ENCODE assay signal across 31 mouse cellular contexts in genomic region chr1:74715886-74716285, GRCm38 (mm10). TPM values are rescaled to one million over a fixed set of nuclear protein-coding genes. Genes with fewer than 3 reads are reported as not detected.
DNase-seq lines count a peak whose midpoint lies in the region; ATAC-seq and TF ChIP-seq lines count a peak whose summit lies in the region.
"Had no signal": no experiment of that assay in that cellular context is flagged by ENCODE, and none has a peak within 500 bp of the region (broad histone marks: within the 10 kb centered on the region; RNA-seq: fewer than 3 reads in every experiment).

No protein-coding gene starts in this region.

- no peaks in the 10 kb centered on the region for H3K36me3 ChIP-seq in C2C12 (ENCODE audit: control insufficient read depth, insufficient read depth)
- H3K36me3 ChIP-seq in embryonic facial prominence, embryonic 11.5 days (replicated peaks; ENCODE audit: control insufficient read depth, insufficient read depth, low read depth, low read length) = no peaks in the 10 kb centered on the region
- H3K36me3 ChIP-seq in limb, embryonic 13.5 days = no peaks in the 10 kb centered on the region
- H3K36me3 ChIP-seq: embryonic facial prominence, embryonic 15.5 days; forebrain, embryonic 12.5 days; heart, embryonic 13.5 days; hindbrain, embryonic 10.5 days; hindbrain, embryonic 15.5 days; kidney, embryonic 15.5 days; limb, embryonic 15.5 days; midbrain, embryonic 13.5 days; neural tube, embryonic 13.5 days had no signal

- no peak overlapping the region for H3K4me2 ChIP-seq in embryonic facial prominence, embryonic 11.5 days (ENCODE audit: low read depth, low read length)
- H3K4me2 ChIP-seq in limb, embryonic 13.5 days (replicated peaks) = peak overlapping the region; percentile 5
- H3K4me2 ChIP-seq: forebrain, embryonic 12.5 days; hindbrain, embryonic 15.5 days; kidney, embryonic 15.5 days; limb, embryonic 15.5 days; midbrain, embryonic 13.5 days; neural tube, embryonic 13.5 days had no signal

- no peaks in the 10 kb centered on the region for H3K9me3 ChIP-seq in embryonic facial prominence, embryonic 11.5 days (replicated peaks; ENCODE audit: control insufficient read depth, low read length)
- H3K9me3 ChIP-seq in limb, embryonic 13.5 days = no peaks in the 10 kb centered on the region
- H3K9me3 ChIP-seq: embryonic facial prominence, embryonic 15.5 days; forebrain, embryonic 12.5 days; heart, embryonic 13.5 days; hindbrain, embryonic 10.5 days; hindbrain, embryonic 15.5 days; kidney, embryonic 15.5 days; limb, embryonic 15.5 days; midbrain, embryonic 13.5 days; neural tube, embryonic 13.5 days had no signal

- no peaks in the 10 kb centered on the region for H3K79me3 ChIP-seq in C2C12 (ENCODE audit: low read depth)

- H3ac ChIP-seq in C2C12 (ENCODE audit: control insufficient read depth, insufficient read length, low read depth) = no peak overlapping the region

- intact Hi-C loops in gastrocnemius, adult 2 months (cut with DNase I) = loop anchor here (10.0 kb wide), 1 partner anchor 51 kb away; the partner anchor contains the start of gene Ttll4
- intact Hi-C loops in gastrocnemius, postnatal 36 days (cut with DNase I) = no loop called here

- H3K27ac ChIP-seq in gastrocnemius, adult 2 months = no peak overlapping the region
- H3K27ac ChIP-seq in embryonic facial prominence, embryonic 11.5 days (replicated peaks; ENCODE audit: low read depth, low read length) = no peak overlapping the region
- 0 out of 2 replicates have a peak overlapping the region, but pooled peaks have one; percentile 39 for H3K27ac ChIP-seq in limb, embryonic 13.5 days
- H3K27ac ChIP-seq: embryonic facial prominence, embryonic 15.5 days; forebrain, embryonic 12.5 days; heart, embryonic 13.5 days; hindbrain, embryonic 10.5 days; hindbrain, embryonic 15.5 days; kidney, embryonic 15.5 days; left cerebral cortex, adult 2 months; limb, embryonic 15.5 days; midbrain, embryonic 13.5 days; neural tube, embryonic 13.5 days had no signal

- DNase-seq in gastrocnemius, adult 2 months = no peak
- DNase-seq in gastrocnemius, postnatal 36 days = no peak
- DNase-seq in embryonic facial prominence, embryonic 11.5 days (ENCODE audit: low spot score) = peak; percentile 12
- DNase-seq in thymus, postnatal 0 days (ENCODE audit: low spot score) = no peak
- no peak for DNase-seq in cerebellum, adult 11-12 months
- DNase-seq: adrenal gland, postnatal 25 days; cerebellum, adult 9-10 months; cerebellum, postnatal 36 days; forebrain, postnatal 0 days; gastrocnemius, postnatal 10 days; heart, postnatal 10 days; kidney, adult 18-20 months; lung, postnatal 4 days; thymus, postnatal 14 days had no signal

- 74% methylated on average over 6 of the region's 6 CpGs for WGBS in embryonic facial prominence, embryonic 11.5 days
- 63% methylated on average over 6 of the region's 6 CpGs for WGBS in limb, embryonic 13.5 days

- no peak overlapping the region for H3K9ac ChIP-seq in embryonic facial prominence, embryonic 11.5 days (replicated peaks; ENCODE audit: low read length)
- no peak overlapping the region for H3K9ac ChIP-seq in limb, embryonic 13.5 days
- H3K9ac ChIP-seq: embryonic facial prominence, embryonic 15.5 days; forebrain, embryonic 12.5 days; forebrain, postnatal 0 days; heart, embryonic 13.5 days; hindbrain, embryonic 15.5 days; kidney, embryonic 15.5 days; limb, embryonic 15.5 days; midbrain, embryonic 13.5 days; neural tube, embryonic 13.5 days had no signal

- ATAC-seq in embryonic facial prominence, embryonic 11.5 days (replicated peaks; ENCODE audit: insufficient number of reproducible peaks, low FRiP score, low TSS enrichment, low read depth) = no peak
- no peak for ATAC-seq in limb, embryonic 13.5 days (ENCODE audit: low FRiP score, low read depth)
- ATAC-seq: forebrain, postnatal 0 days; midbrain, embryonic 13.5 days; Patski had no signal

- no peaks in the 10 kb centered on the region for H3K4me1 ChIP-seq in embryonic facial prominence, embryonic 11.5 days (ENCODE audit: control insufficient read depth, insufficient read depth, low read length)
- H3K4me1 ChIP-seq in limb, embryonic 13.5 days = peaks cover 24% of the 10 kb centered on the region

- no peaks in the 10 kb centered on the region for H3K79me2 ChIP-seq in C2C12 (ENCODE audit: control insufficient read depth, insufficient read depth)

- peak overlapping the region; percentile 78 for H3K4me3 ChIP-seq in gastrocnemius, adult 2 months
- no peak overlapping the region for H3K4me3 ChIP-seq in C2C12 (ENCODE audit: insufficient read depth, poor library complexity, severe bottlenecking)
- no peak overlapping the region for H3K4me3 ChIP-seq in embryonic facial prominence, embryonic 11.5 days (ENCODE audit: low read depth, low read length)
- H3K4me3 ChIP-seq in limb, embryonic 13.5 days = no peak overlapping the region
- H3K4me3 ChIP-seq: embryonic facial prominence, embryonic 15.5 days; forebrain, embryonic 12.5 days; heart, embryonic 13.5 days; hindbrain, embryonic 10.5 days; hindbrain, embryonic 15.5 days; kidney, embryonic 15.5 days; left cerebral cortex, adult 2 months; limb, embryonic 15.5 days; midbrain, embryonic 13.5 days; neural tube, embryonic 13.5 days had no signal

- no peak for TF ChIP-seq CTCF in gastrocnemius, adult 2 months (IDR thresholded peaks at IDR 0.05)
- no peak for TF ChIP-seq CTCF in C2C12 (IDR thresholded peaks at IDR 0.05; ENCODE audit: control insufficient read depth, insufficient read depth, insufficient read length)

- H3K27me3 ChIP-seq in C2C12 (ENCODE audit: control insufficient read depth, insufficient read depth, insufficient read length) = no peaks in the 10 kb centered on the region
- H3K27me3 ChIP-seq in embryonic facial prominence, embryonic 11.5 days (ENCODE audit: control insufficient read depth, insufficient read depth, low read length) = no peaks in the 10 kb centered on the region
- no peaks in the 10 kb centered on the region for H3K27me3 ChIP-seq in limb, embryonic 13.5 days
- H3K27me3 ChIP-seq: embryonic facial prominence, embryonic 15.5 days; heart, embryonic 13.5 days; limb, embryonic 15.5 days had no signal

TF ChIP-seq in C2C12, 6 proteins besides CTCF, POLR2A, EP300 and RAD21:
- peak; percentile 41 for TF ChIP-seq USF1 (IDR thresholded peaks at IDR 0.05; ENCODE audit: low read depth)
- no peak for TF ChIP-seq MYOD1 (IDR thresholded peaks at IDR 0.05; ENCODE audit: control insufficient read depth, insufficient read length, low read depth)
- TF ChIP-seq MYOG (IDR thresholded peaks at IDR 0.05; ENCODE audit: control insufficient read depth, extremely low read depth, insufficient read length) = no peak
- TF ChIP-seq CEBPB (IDR thresholded peaks at IDR 0.05; ENCODE audit: low read depth) = no peak

RNA-seq across cellular contexts. Expression of gene Cyp27a1, which starts 2.5 kb away (rescaled TPM):
- total RNA-seq in gastrocnemius, adult 2 months (2021) = 10 to 100 TPM; 37.7 to 75.4 TPM
- 10 to 100 TPM; 41.0 to 44.1 TPM for total RNA-seq in gastrocnemius, postnatal 36 days (2021)
- 0.05 TPM for polyA plus RNA-seq in C2C12 (2012; fragmentation: generic; extraction: Trizol)
- 11.1 and 12.3 TPM in 2 replicates for polyA plus RNA-seq in embryonic facial prominence, embryonic 11.5 days (2014; fragmentation: Nextera tagmentation; extraction: Ambion mirVana)
- polyA plus RNA-seq in limb, embryonic 13.5 days (2015; fragmentation: Nextera tagmentation; extraction: Ambion mirVana) = 12.7 and 14.1 TPM in 2 replicates
- polyA plus RNA-seq in thymus, postnatal 0 days (2015; fragmentation: Nextera tagmentation; extraction: Ambion mirVana) = 4.0 and 5.1 TPM in 2 replicates
- total RNA-seq: MEL had no signal
- polyA plus RNA-seq: Patski had no signal

RNA-seq across cellular contexts. Expression of gene Prkag3, which starts 33.1 kb away (rescaled TPM):
- total RNA-seq in gastrocnemius, adult 2 months (2021) = 100 to 1,000 TPM in 1 of 2 experiments, 10 to 100 TPM in 1; 61.6 to 111 TPM
- 10 to 100 TPM; 63.9 to 90.3 TPM for total RNA-seq in gastrocnemius, postnatal 36 days (2021)
- 0.66 TPM for polyA plus RNA-seq in C2C12 (2012; fragmentation: generic; extraction: Trizol)
- not detected in 2 replicates for polyA plus RNA-seq in embryonic facial prominence, embryonic 11.5 days (2014; fragmentation: Nextera tagmentation; extraction: Ambion mirVana)
- polyA plus RNA-seq in limb, embryonic 13.5 days (2015; fragmentation: Nextera tagmentation; extraction: Ambion mirVana) = 1.9 and 2.1 TPM in 2 replicates
- polyA plus RNA-seq in thymus, postnatal 0 days (2015; fragmentation: Nextera tagmentation; extraction: Ambion mirVana) = 0.16 TPM in 1 of 2 replicates, not detected in the other
- total RNA-seq: adrenal gland, postnatal 25 days; forebrain, postnatal 0 days; layer of hippocampus, postnatal 10 days; left cerebral cortex, adult 2 months; left cerebral cortex, postnatal 25 days; megakaryocyte-erythroid progenitor cell, adult 5-6 weeks; MEL had no signal
- polyA plus RNA-seq: forebrain, embryonic 12.5 days; forebrain, postnatal 0 days; hindbrain, embryonic 10.5 days; hindbrain, embryonic 15.5 days; neural tube, embryonic 13.5 days; Patski had no signal

RNA-seq across cellular contexts. Expression of gene Ttll4, which starts 54.3 kb away (rescaled TPM):
- total RNA-seq in gastrocnemius, adult 2 months (2021) = 10 to 100 TPM; 11.7 to 19.7 TPM
- total RNA-seq in gastrocnemius, postnatal 36 days (2021) = 10 to 100 TPM; 11.3 to 14.3 TPM
- polyA plus RNA-seq in C2C12 (2012; fragmentation: generic; extraction: Trizol) = 7.6 TPM
- polyA plus RNA-seq in embryonic facial prominence, embryonic 11.5 days (2014; fragmentation: Nextera tagmentation; extraction: Ambion mirVana) = 29.6 and 37.1 TPM in 2 replicates
- polyA plus RNA-seq in limb, embryonic 13.5 days (2015; fragmentation: Nextera tagmentation; extraction: Ambion mirVana) = 16.3 and 19.1 TPM in 2 replicates
- 8.9 and 10.0 TPM in 2 replicates for polyA plus RNA-seq in thymus, postnatal 0 days (2015; fragmentation: Nextera tagmentation; extraction: Ambion mirVana)

RNA-seq across cellular contexts. Expression of gene Wnt6, which starts 55.8 kb away (rescaled TPM):
- under 1 TPM; 0.39 to 0.77 TPM for total RNA-seq in gastrocnemius, adult 2 months (2021)
- total RNA-seq in gastrocnemius, postnatal 36 days (2021) = under 1 TPM; 0.20 to 0.32 TPM
- polyA plus RNA-seq in C2C12 (2012; fragmentation: generic; extraction: Trizol) = 3.0 TPM
- polyA plus RNA-seq in embryonic facial prominence, embryonic 11.5 days (2014; fragmentation: Nextera tagmentation; extraction: Ambion mirVana) = 15.5 and 19.1 TPM in 2 replicates
- 39.7 and 51.8 TPM in 2 replicates for polyA plus RNA-seq in limb, embryonic 13.5 days (2015; fragmentation: Nextera tagmentation; extraction: Ambion mirVana)
- polyA plus RNA-seq in thymus, postnatal 0 days (2015; fragmentation: Nextera tagmentation; extraction: Ambion mirVana) = 1.6 and 2.6 TPM in 2 replicates
- total RNA-seq: megakaryocyte-erythroid progenitor cell, adult 5-6 weeks; MEL had no signal
- polyA plus RNA-seq: Patski had no signal
